Mouse (Mus musculus) liver, embryonic 12.5 days (tissue): ENCODE data around the gene Srrd. TPM values are rescaled to one million over a fixed set of nuclear protein-coding genes. Genes with fewer than 3 reads are reported as not detected.
"Not testable (repeated sequence)": the region's sequence is repeated elsewhere in the genome, so short reads cannot be mapped to it uniquely, and the experiment has no call there.

ENCODE experiments used
- ATAC-seq: fragments of 200-750 bp; cut with Nextera tagmentation; 2 replicates; pipeline ENCODE4 v1.8.0; 2017; ENCODE audit warnings: moderate number of reproducible peaks, mild to moderate bottlenecking, moderate library complexity
- H3K27ac ChIP-seq: fragments of 300-500 bp; sonication (generic); 2 replicates; pipeline ENCODE4 v1.5.1; 2016; ENCODE audit warnings: mild to moderate bottlenecking
- H3K27me3 ChIP-seq: fragments of 300-500 bp; sonication (generic); replicated peaks from 2 replicates; pipeline ENCODE4 v1.6.1; 2016; ENCODE audit warnings: mild to moderate bottlenecking, moderate library complexity
- H3K36me3 ChIP-seq: fragments of 300-500 bp; sonication (generic); 2 replicates; pipeline ENCODE4 v1.6.1; 2016; ENCODE audit warnings: mild to moderate bottlenecking, moderate library complexity
- H3K4me1 ChIP-seq: fragments of 300-500 bp; sonication (generic); 2 replicates; pipeline ENCODE4 v1.6.1; 2016
- H3K4me2 ChIP-seq: fragments of 300-500 bp; sonication (generic); 2 replicates; pipeline ENCODE4 v1.6.1; 2016; ENCODE audit warnings: mild to moderate bottlenecking, moderate library complexity
- H3K4me3 ChIP-seq: fragments of 300-500 bp; sonication (generic); 2 replicates; pipeline ENCODE4 v1.5.1; 2016; ENCODE audit warnings: mild to moderate bottlenecking, moderate library complexity
- H3K9ac ChIP-seq: fragments of 300-500 bp; sonication (generic); 2 replicates; pipeline ENCODE4 v1.6.1; 2016; ENCODE audit warnings: mild to moderate bottlenecking, moderate library complexity
- H3K9me3 ChIP-seq: fragments of 300-500 bp; sonication (generic); replicated peaks from 2 replicates; pipeline ENCODE4 v1.6.1; 2016; ENCODE audit warnings: mild to moderate bottlenecking, moderate library complexity
- WGBS: fragments of 180-500 bp; shearing (Covaris S2); methylation state at CpG from one replicate; pipeline ENCODE4 v1.1.7; 2016; ENCODE audit not compliant: insufficient replicate concordance; 5-methylcytosine and 5-hydroxymethylcytosine counted together
- polyA plus RNA-seq: library from polyadenylated mRNA; unstranded; fragments of >200 nt; fragmentation: Nextera tagmentation; extraction: Ambion mirVana; gene quantifications from 2 replicates; pipeline ENCODE4 v1.2.1, GENCODE M21; 2016

Srrd gene
- polyA plus RNA-seq, 1 experiment from 2014 or later = 26.1 TPM

GRCm38 (mm10) chr5:112326446-112327009, 16.3 kb downstream of the Srrd start:
- 3% methylated on average over 32 of the region's 33 CpGs for WGBS
- Histone ChIP-seq H3K27me3 (no peaks in the 10 kb centered on the region), H3K4me2 (peak overlapping the region; percentile 79), H3K27ac (peak overlapping the region; percentile 78), H3K4me1 (peaks cover 41% of the 10 kb centered on the region), H3K36me3 (peaks cover 40% of the 10 kb centered on the region), H3K4me3 (peak overlapping the region; percentile 99), H3K9ac (peak overlapping the region; percentile 81), H3K9me3 (no peaks in the 10 kb centered on the region)
- ATAC-seq = peak; percentile 17

DNA sequence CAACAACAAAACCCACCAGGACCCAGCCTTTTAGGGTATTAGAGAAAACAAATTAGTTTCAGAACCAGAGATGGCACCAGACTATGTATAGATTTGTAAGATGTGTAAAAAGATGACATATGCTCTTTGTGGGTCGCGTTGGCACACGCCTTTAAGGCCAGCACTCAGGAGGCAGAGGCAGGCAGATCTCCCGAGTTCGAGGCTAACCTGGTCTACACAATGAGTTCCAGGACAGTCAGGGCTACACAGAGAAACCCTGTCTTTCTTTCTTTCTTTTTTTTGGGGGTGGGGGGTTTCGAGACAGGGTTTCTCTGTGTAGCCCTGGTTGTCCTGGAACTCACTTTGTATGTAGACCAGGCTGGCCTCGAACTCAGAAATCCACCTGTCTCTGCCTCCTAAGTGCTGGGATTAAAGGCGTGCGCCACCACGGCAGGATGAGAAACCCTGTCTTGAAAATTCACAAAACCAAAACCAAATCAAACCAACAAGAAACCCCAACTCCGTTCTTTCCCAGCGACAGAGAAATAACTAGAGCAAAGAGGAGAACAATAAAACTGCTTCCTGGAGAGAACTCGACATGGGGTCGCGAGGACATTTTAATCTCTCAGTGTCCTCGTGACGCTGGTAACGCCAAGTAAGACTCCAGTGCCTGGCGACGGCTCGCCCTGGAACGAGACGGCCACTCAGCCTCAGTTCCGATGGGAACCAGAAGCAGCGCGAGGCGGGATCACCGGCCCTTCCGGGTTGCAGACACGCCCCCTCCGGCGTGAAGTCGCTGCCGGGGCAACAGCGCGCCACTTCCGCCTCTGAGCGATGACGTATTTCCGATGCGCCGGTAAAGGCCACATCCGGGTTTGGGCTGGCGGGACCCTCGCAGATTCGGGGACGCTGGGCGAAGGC, 17.0 kb downstream of the Srrd start, which contains the start of gene Tfip11:
Gene Tfip11, plus strand, starts transcription at position 813 of the 900 bp plus-strand sequence.
- 5% methylated on average over 48 of the region's 48 CpGs for WGBS
- Histone ChIP-seq H3K4me1 (peaks cover 42% of the 10 kb centered on the region), H3K27me3 (no peaks in the 10 kb centered on the region), H3K9ac (peak within 1 kb of the TSS; percentile 81), H3K36me3 (peaks cover 33% of the 10 kb centered on the region), H3K9me3 (no peaks in the 10 kb centered on the region), H3K4me3 (peak within 1 kb of the TSS; percentile 99), H3K27ac (peak within 1 kb of the TSS; percentile 78), H3K4me2 (peak within 1 kb of the TSS; percentile 79)
- ATAC-seq = peak; percentile 58

- no peaks in the 10 kb centered on the region for H3K9me3 ChIP-seq
- peak overlapping the region; percentile 79 for H3K4me2 ChIP-seq
- peaks cover 46% of the 10 kb centered on the region for H3K4me1 ChIP-seq
- peaks cover 24% of the 10 kb centered on the region for H3K36me3 ChIP-seq
- 14% methylated on average over 24 of the region's 24 CpGs for WGBS
- H3K9ac ChIP-seq = peak overlapping the region; percentile 81
- peak overlapping the region; percentile 78 for H3K27ac ChIP-seq
- H3K27me3 ChIP-seq = no peaks in the 10 kb centered on the region
- H3K4me3 ChIP-seq = peak overlapping the region; percentile 99
- ATAC-seq = peak; percentile 92
Measured at GRCm38 (mm10) chr5:112324637-112325545, 17.9 kb downstream of the Srrd start.

GRCm38 (mm10) chr5:112323246-112323645, 19.6 kb downstream of the Srrd start:
- Histone ChIP-seq H3K9ac (no peak overlapping the region), H3K27me3 (no peaks in the 10 kb centered on the region), H3K27ac (no peak overlapping the region), H3K9me3 (no peaks in the 10 kb centered on the region), H3K4me1 (peaks cover 54% of the 10 kb centered on the region), H3K4me2 (no peak overlapping the region), H3K36me3 (peaks cover 7% of the 10 kb centered on the region), H3K4me3 (no peak overlapping the region)
- WGBS = 81% methylated on average over 6 of the region's 6 CpGs
- ATAC-seq = no peak

- H3K27ac ChIP-seq = no peak overlapping the region
- WGBS = 65% methylated on average over 4 of the region's 4 CpGs
Measured at GRCm38 (mm10) chr5:112321376-112321775, 21.5 kb downstream of the Srrd start.

DNA sequence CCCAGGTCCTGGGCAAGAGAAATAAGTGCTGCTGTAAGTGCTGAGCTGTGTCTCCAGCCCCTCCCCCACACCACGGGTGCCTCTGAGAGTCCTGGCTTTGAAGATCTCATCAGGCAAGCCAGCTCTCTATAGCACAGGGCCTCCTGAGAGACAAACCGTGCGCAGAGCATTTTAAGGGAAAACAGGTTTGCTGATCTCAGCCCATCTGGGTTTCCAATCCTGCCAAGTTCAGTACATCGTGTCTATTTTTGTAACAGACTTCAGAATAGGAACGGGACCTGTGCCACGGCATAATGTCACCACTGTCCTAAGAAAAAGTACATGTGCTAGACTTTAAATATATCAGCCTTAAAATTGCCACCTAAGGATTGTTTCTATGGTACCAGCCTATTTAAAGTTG, 21.9 kb downstream of the Srrd start:
- WGBS = 59% methylated on average over 6 of the region's 6 CpGs
- no peak overlapping the region for H3K4me2 ChIP-seq
- no peak for ATAC-seq
- H3K27ac ChIP-seq = no peak overlapping the region
- no peaks in the 10 kb centered on the region for H3K9me3 ChIP-seq
- H3K4me3 ChIP-seq = no peak overlapping the region
- no peaks in the 10 kb centered on the region for H3K27me3 ChIP-seq
- peaks cover 6% of the 10 kb centered on the region for H3K36me3 ChIP-seq
- peaks cover 51% of the 10 kb centered on the region for H3K4me1 ChIP-seq
- no peak overlapping the region for H3K9ac ChIP-seq

More at GRCm38 (mm10) chr5:112321376-112321775, 21.5 kb downstream of the Srrd start:
- Histone ChIP-seq H3K27me3 (no peaks in the 10 kb centered on the region), H3K4me1 (peaks cover 50% of the 10 kb centered on the region), H3K4me3 (no peak overlapping the region), H3K9me3 (no peaks in the 10 kb centered on the region), H3K9ac (no peak overlapping the region), H3K36me3 (peaks cover 1% of the 10 kb centered on the region), H3K4me2 (no peak overlapping the region)
- ATAC-seq = no peak

DNA sequence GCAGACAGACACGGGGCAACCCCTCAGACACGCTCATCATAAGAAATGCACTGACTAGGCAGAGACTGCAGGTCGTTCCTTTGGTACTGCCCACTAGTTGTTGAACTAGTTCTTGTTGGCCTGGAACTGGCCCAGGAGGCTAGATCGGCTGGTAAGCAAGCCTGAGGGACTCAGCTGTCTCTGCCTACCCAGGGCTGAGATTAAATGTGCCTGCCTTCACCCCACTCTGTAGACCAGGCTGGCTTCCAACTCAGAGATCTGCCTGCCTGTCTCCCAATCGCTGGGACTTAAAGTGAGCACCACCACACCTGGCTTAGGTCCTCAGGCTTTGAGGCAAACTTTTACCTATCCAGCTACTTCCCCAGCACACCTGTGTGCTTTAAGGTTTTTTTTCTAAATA, 22.5 kb downstream of the Srrd start:
- H3K9me3 ChIP-seq = no peaks in the 10 kb centered on the region
- no peak for ATAC-seq
- H3K27ac ChIP-seq = no peak overlapping the region
- no peak overlapping the region for H3K9ac ChIP-seq
- H3K4me1 ChIP-seq = peaks cover 46% of the 10 kb centered on the region
- H3K4me3 ChIP-seq = no peak overlapping the region
- whole genome bisulfite sequencing = 77% methylated on average over 5 of the region's 5 CpGs
- no peak overlapping the region for H3K4me2 ChIP-seq
- H3K27me3 ChIP-seq = no peaks in the 10 kb centered on the region
- H3K36me3 ChIP-seq = peaks cover 11% of the 10 kb centered on the region

- not testable (repeated sequence) for H3K4me3 ChIP-seq, H3K27ac ChIP-seq, H3K9ac ChIP-seq, H3K27me3 ChIP-seq, H3K9me3 ChIP-seq, H3K4me2 ChIP-seq
- 52% methylated on average over 2 of the region's 2 CpGs for WGBS
- Histone ChIP-seq H3K36me3 (peaks cover 22% of the 10 kb centered on the region), H3K4me1 (peaks cover 35% of the 10 kb centered on the region)
- peak; percentile 85 for ATAC-seq
Measured at GRCm38 (mm10) chr5:112319343-112319742, 23.5 kb downstream of the Srrd start.

GRCm38 (mm10) chr5:112317328-112317727, 25.5 kb downstream of the Srrd start:
- 41% methylated on average over 5 of the region's 5 CpGs for WGBS
- no peak for ATAC-seq

DNA sequence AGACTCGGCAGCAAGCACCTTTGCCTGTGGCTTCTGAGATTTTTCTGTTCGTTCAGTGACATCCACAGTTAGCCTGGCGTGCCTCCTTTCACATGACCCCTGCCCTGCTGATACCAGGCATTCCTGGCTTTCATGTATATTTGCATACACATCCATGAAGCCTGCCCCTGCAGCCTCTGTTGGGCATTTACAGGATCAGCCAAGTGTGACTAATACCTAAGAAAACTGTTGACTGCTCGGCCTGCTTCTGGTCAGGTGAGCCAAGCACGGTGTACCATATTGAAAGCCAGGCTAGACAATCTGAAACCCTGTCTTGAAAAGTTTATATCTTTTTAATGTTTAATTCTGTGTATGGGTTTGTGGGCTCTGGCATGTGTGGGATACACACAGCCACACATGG, 26.4 kb downstream of the Srrd start:
- whole genome bisulfite sequencing = 74% methylated on average over 5 of the region's 5 CpGs
- H3K27ac ChIP-seq = no peak overlapping the region

More at GRCm38 (mm10) chr5:112317328-112317727, 25.5 kb downstream of the Srrd start:
- no peak overlapping the region for H3K4me3 ChIP-seq
- no peaks in the 10 kb centered on the region for H3K9me3 ChIP-seq
- no peak overlapping the region for H3K27ac ChIP-seq
- peaks cover 42% of the 10 kb centered on the region for H3K36me3 ChIP-seq
- no peak overlapping the region for H3K4me2 ChIP-seq
- H3K27me3 ChIP-seq = no peaks in the 10 kb centered on the region
- no peak overlapping the region for H3K9ac ChIP-seq
- peaks cover 28% of the 10 kb centered on the region for H3K4me1 ChIP-seq

DNA sequence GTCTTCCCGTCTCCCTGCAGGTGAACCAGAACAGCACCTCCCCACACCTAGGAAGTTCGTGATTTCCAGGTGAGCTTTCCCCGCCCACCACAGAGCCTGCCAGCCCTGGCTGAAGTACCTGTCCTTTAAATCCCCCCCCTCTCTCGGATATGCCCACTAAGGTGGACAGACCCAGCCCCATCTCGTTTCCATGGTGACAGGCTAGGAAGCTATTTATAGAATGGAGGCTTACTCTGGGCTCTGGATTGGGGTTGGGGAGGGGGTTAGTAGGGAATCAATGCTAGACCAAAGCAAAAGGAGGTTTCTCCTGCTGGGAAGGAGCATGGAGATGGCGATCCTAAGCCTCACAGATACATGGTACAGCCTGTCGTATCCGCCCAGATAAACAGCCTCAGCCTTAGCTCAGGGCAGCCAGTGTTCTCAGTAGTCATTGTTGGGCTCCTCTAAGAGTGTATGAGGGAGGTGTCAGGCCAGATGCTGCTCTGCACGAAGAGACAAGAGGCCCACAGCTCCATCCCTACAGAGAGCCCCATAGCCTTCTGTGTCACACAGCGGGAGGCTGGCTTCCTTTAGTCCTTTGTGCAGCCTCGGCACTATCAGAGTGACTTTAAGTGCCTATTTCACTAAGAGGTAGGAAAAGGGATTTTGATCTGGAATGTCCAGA, 29.5 kb downstream of the Srrd start:
- H3K4me1 ChIP-seq = peaks cover 15% of the 10 kb centered on the region; the same call in 1 of the 2 replicates
- no peak for ATAC-seq
- H3K27ac ChIP-seq = no peak overlapping the region
- WGBS = 78% methylated on average over 11 of the region's 11 CpGs
- H3K4me3 ChIP-seq = no peak overlapping the region
- H3K4me2 ChIP-seq = no peak overlapping the region
- no peak overlapping the region for H3K9ac ChIP-seq
- no peaks in the 10 kb centered on the region for H3K27me3 ChIP-seq
- H3K9me3 ChIP-seq = no peaks in the 10 kb centered on the region
- H3K36me3 ChIP-seq = peaks cover 82% of the 10 kb centered on the region

More for the DNA sequence above, 26.4 kb downstream of the Srrd start:
- H3K9me3 ChIP-seq = no peaks in the 10 kb centered on the region
- H3K4me1 ChIP-seq = peaks cover 28% of the 10 kb centered on the region
- H3K4me3 ChIP-seq = no peak overlapping the region
- no peak overlapping the region for H3K4me2 ChIP-seq
- no peaks in the 10 kb centered on the region for H3K27me3 ChIP-seq
- H3K9ac ChIP-seq = no peak overlapping the region
- no peak for ATAC-seq
- peaks cover 50% of the 10 kb centered on the region for H3K36me3 ChIP-seq
